Mouse (Mus musculus): ENCODE data around the gene Xlr5c.
"Not testable (repeated sequence)": the region's sequence is repeated elsewhere in the genome, so short reads cannot be mapped to it uniquely, and the experiment has no call there.

Xlr5c gene

DNA sequence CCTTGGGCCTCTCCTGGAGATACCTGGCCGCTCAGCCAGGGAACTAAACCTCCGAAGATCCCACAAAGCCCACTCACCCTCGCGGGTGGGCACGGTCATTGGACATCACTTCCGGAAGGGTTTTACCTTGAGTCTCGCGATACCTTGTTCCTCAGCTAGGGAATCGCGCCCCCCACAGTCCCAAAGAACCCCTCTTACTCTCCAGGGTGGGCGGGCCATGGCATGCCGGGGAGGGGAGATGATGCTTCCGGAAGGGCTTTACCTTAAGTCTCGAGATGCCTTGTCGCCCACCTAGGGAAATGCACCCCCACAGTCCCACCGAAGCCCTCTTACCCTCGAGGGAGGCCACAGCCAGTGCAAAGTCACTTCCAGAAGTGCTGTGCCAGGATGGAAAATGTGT, at the start of gene Xlr5c, which contains the start of gene Xlr5a:
Gene Xlr5c (minus strand): TSS at position 101 of the 400 bp plus-strand sequence.
Gene Xlr5a (minus strand): TSS at position 101 of the 400 bp plus-strand sequence.
- DNase-seq: not testable (repeated sequence)

DNA sequence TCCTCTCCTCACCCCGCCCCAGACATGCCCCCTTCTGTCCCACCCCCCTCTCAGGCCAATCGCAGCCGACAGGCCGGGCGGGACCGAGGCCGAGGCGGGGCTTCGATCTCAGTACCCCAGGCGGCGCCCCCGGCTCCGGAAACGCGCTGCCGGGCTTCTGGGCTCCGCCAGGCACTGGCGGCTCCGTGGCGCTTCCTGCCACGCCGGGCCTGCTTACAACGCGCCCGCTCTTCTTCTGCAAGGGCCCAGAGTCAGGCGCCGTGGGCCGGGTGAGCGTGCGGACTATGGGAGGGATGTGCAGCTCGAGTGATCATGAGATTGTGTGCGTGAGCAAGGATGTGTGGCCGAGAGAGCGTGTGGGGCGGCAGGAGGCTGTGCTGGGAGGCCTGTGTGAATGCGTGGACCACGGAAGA, 49.7 kb upstream of the Xlr5c start, which contains the start of gene Zfp275:
Gene Zfp275 (plus strand): TSS at position 139 of the 413 bp plus-strand sequence.
- DNase-seq: peak; percentile 85

DNA sequence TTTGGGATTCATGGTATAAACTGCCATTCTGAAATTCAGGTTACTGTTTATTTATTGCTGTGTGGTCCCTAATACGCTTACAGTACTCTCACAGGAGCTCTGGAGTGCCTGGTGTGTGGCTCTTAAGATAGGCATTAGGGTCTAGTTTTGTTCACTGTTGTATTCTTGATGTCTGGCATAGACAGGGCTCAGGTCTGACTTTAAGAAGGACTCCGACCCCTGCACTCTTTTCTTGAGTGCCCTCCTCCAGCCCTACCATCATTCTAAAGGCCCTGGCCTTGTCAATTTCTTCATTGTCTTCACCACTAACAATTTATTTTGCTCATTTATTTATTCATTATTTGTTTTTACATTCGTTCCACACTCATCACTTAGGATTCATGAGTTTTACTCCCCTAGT, 49.3 kb upstream of the Xlr5c start:
- no peak for DNase-seq

DNA sequence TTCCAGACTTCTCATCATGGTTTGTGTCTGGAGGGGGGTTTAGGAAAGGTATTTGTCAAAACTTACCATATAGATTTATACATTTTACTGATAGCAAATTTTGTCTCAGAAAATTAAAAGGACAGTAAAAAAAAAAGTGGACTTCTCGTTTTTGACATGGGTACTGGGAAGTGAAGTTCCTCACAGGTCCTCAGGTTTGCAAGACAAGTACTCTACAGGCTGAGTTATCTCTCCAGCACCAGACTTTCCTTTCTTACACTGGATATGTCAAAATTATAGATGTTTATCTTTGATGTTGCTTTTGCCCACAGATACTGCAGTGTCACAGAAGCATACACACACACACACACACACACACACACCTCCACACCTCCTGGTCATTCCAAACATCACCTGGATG, 48.7 kb upstream of the Xlr5c start:
- no peak for DNase-seq

- DNase-seq: no peak
Observed at GRCm38 (mm10) chrX:73336740-73337139, 44.0 kb upstream of the Xlr5c start, which contains the start of gene Gm45015. Gm45015 (minus strand) TSS chrX:73336840.

- no peak for DNase-seq
Observed at GRCm38 (mm10) chrX:73333548-73333947, 40.8 kb upstream of the Xlr5c start.

DNA sequence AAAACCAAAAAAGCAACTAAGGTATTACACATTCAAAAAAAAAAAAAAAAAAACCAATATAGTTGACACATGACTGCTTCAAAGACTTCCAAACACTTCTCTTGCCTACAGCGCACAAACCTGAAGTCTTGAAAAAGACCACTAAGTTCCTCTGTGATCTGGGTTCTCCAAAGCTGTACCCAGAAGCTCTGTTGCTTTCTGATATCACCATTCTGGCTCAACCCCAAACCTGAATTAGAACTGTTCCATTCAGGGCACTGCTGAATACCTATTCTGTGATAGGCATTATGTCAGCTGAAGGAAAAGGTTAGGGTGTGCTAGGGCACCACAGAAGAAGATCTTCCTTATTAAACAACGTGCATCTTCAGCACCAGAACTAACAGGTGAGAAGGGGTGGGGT, 34.4 kb upstream of the Xlr5c start:
- DNase-seq: no peak

DNA sequence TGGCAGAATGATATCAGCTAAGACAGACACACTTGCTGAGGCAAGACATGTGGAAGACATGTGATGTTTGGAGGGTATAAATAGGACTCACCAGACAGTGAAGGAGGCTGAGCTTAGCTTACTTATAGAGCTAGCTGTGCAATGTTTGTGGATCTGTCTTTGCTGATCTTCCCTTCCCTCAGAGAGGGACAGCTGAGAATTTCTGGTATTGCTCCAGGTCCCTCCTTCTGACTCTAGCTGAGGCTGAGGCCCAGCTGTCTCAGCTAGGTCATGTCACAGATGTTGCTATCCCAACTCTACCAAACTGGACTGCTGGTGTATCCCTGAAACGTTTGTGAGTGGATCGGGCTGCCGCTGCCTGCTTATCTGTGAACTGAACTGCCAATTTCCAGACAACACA, 28.3 kb upstream of the Xlr5c start:
- DNase-seq: no peak

DNA sequence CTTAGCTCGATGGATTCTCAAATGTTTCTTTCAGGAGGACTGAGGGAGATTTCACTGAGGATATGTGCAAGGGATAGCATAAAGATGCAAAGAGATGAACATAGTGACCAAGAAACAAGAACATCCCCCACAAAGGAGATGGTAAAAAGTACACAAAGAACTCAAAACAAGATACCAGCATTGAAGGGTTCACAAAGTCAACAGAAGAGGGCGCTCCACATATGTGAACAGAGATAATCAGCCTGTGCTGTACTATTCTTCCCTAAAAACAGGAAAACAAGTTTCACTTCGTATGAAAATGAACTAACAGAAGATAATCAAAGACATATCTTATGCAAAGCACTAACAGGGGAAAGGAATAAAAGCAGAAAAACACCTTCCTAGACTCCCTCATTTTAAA, 19.7 kb upstream of the Xlr5c start:
- DNase-seq: peak; percentile 46

GRCm38 (mm10) chrX:73295745-73296144, 3.0 kb upstream of the Xlr5c start:
- not testable (repeated sequence) for DNase-seq

DNA sequence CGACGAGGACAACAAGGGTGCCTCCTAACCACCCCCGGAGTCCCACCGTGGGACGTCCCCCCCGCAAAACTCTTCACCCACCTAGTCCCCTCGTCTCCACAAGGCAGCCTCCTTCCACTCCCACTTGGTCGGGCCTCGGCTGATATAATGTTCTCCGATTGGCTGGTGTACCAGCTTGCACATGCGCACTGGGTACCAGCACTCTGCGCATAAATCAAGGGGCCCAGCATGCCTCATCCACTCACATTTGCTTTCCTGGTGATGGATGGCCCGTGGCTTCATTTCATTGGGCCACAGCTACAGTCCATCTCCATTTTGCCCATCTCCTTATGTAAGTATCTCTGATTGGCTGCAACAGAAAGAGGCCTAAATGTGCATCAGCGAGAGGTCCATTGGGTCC, 27.5 kb downstream of the Xlr5c start, which contains the start of gene Xlr3c:
Gene Xlr3c (minus strand): TSS at position 121 of the 400 bp plus-strand sequence.
- DNase-seq: not testable (repeated sequence)

DNA sequence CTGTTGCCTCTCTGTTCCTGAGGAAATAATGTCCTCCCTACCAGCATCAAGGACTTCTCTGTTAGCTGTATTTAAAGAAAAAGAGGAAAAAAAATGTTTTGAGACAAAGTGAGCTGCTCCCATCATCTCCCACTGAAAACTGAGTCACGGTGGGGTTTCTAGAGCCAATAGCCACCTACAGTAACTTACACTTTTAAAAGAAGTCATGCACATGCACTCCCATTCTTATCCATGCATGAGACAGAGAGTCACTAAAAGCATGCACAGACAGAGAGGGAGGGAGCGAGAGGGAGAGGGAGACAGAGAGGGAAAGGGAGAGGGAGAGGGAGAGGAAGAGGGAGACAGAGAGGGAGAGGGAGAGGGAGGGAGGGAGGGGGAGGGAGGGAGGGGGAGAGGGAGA, 30.3 kb downstream of the Xlr5c start:
- not testable (repeated sequence) for DNase-seq

DNA sequence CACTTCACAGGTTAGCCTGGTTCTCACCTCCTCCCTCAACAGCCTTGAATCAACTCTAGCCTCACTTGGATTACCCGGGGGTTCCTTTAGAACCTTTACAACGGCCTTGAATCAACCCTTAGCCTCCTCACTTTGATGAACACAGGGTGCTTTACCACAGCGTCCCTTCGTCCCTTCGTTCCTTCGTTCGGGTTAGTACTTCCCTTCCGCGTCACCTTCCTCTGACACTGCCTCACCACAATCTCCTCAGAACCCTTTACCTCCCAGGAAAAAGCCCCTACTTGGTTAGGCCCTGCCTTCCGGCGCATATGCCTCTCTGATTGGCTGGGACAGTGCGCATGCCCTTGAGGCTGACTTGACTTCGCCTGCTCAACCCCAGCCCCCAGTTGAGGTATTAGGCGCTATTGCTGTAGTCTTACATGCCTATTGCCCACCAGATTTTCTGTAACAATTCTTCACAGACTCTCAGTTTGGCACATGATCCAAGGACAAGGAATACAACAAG, 49.9 kb downstream of the Xlr5c start, which contains the start of gene Xlr4c:
Gene Xlr4c (minus strand): TSS at position 310 of the 505 bp plus-strand sequence.
- not testable (repeated sequence) for DNase-seq
